Comparison of ENCODE assay signal across 28 mouse cellular contexts in genomic region chr16:11848990-11849658, GRCm38 (mm10).
DNase-seq lines count a peak whose midpoint lies in the region; ATAC-seq and TF ChIP-seq lines count a peak whose summit lies in the region.
"Had no signal": no experiment of that assay in that cellular context is flagged by ENCODE, and none has a peak within 500 bp of the region (broad histone marks: within the 10 kb centered on the region; RNA-seq: fewer than 3 reads in every experiment).

No protein-coding gene starts in this region.

- peak; percentile 8 for DNase-seq in kidney, postnatal 0 days (ENCODE audit: low spot score)
- DNase-seq in kidney, postnatal 4 days: no peak
- DNase-seq in neural tube, embryonic 11.5 days (ENCODE audit: low spot score): peak; percentile 6
- no peak for DNase-seq in left cerebral cortex, postnatal 25 days (ENCODE audit: low spot score in 2 of 2)
- DNase-seq: adrenal gland, adult 8-10 months; adrenal gland, postnatal 14 days; adrenal gland, postnatal 36 days; B cell, adult 2 months; cerebellum, adult 18-20 months; cerebellum, adult 8-10 months; cerebellum, adult 9-11 months; cerebellum, postnatal 14 days; cerebellum, postnatal 36 days; embryo, embryonic 11 days had no signal

- H3K4me3 ChIP-seq in kidney, postnatal 0 days (replicated peaks; ENCODE audit: low read depth, low read length): no peak overlapping the region
- H3K4me3 ChIP-seq in neural tube, embryonic 11.5 days (ENCODE audit: low read depth, low read length): no peak overlapping the region
- H3K4me3 ChIP-seq in neural tube, embryonic 15.5 days (replicated peaks): no peak overlapping the region
- no peak overlapping the region for H3K4me3 ChIP-seq in intestine, embryonic 16.5 days (ENCODE audit: low read length)
- no peak overlapping the region for H3K4me3 ChIP-seq in forebrain, embryonic 15.5 days
- H3K4me3 ChIP-seq: embryonic facial prominence, embryonic 13.5 days; embryonic facial prominence, embryonic 15.5 days; erythroblast, embryonic 14.5 days; forebrain, embryonic 10.5 days; forebrain, embryonic 12.5 days had no signal

- intact Hi-C loops in left cerebral cortex, postnatal 25 days (cut with DNase I): no loop called here

- no peaks in the 10 kb centered on the region for H3K36me3 ChIP-seq in kidney, postnatal 0 days (ENCODE audit: insufficient read depth, low read length)
- H3K36me3 ChIP-seq in neural tube, embryonic 11.5 days (ENCODE audit: control insufficient read depth, insufficient read depth, low read length): no peaks in the 10 kb centered on the region
- H3K36me3 ChIP-seq in neural tube, embryonic 15.5 days: no peaks in the 10 kb centered on the region
- H3K36me3 ChIP-seq in intestine, embryonic 16.5 days (ENCODE audit: control insufficient read depth, insufficient read depth, low read length): no peaks in the 10 kb centered on the region; the same call in 1 of the 2 replicates
- no peaks in the 10 kb centered on the region for H3K36me3 ChIP-seq in forebrain, embryonic 15.5 days
- H3K36me3 ChIP-seq: embryonic facial prominence, embryonic 13.5 days; embryonic facial prominence, embryonic 15.5 days; forebrain, embryonic 10.5 days; forebrain, embryonic 12.5 days had no signal

- no peak for TF ChIP-seq CTCF in kidney, postnatal 0 days (IDR thresholded peaks at IDR 0.05; ENCODE audit: low read depth)

- no peak for ATAC-seq in kidney, postnatal 0 days (replicated peaks; ENCODE audit: low FRiP score, low read depth)
- ATAC-seq in neural tube, embryonic 11.5 days (ENCODE audit: insufficient read depth, low FRiP score, low TSS enrichment): no peak
- ATAC-seq in neural tube, embryonic 15.5 days (ENCODE audit: low FRiP score): no peak
- ATAC-seq in intestine, embryonic 16.5 days: peak; percentile 95
- no peak for ATAC-seq in forebrain, embryonic 15.5 days (replicated peaks)
- ATAC-seq: activated CD4-positive, CD25-positive, alpha-beta regulatory T cell, adult 4 months; CD4-positive, CD25-positive, alpha-beta regulatory T cell, adult 4 months; forebrain, embryonic 14.5 days; Patski had no signal

- H3K27me3 ChIP-seq in kidney, postnatal 0 days (ENCODE audit: insufficient read depth, low read length): no peaks in the 10 kb centered on the region
- no peaks in the 10 kb centered on the region for H3K27me3 ChIP-seq in neural tube, embryonic 11.5 days (ENCODE audit: control insufficient read depth, insufficient read depth, low read length)
- no peaks in the 10 kb centered on the region for H3K27me3 ChIP-seq in neural tube, embryonic 15.5 days (replicated peaks)
- H3K27me3 ChIP-seq in intestine, embryonic 16.5 days (replicated peaks; ENCODE audit: control insufficient read depth, insufficient read depth, low read length): no peaks in the 10 kb centered on the region
- no peaks in the 10 kb centered on the region for H3K27me3 ChIP-seq in forebrain, embryonic 15.5 days
- H3K27me3 ChIP-seq: CH12.LX; embryonic facial prominence, embryonic 13.5 days; embryonic facial prominence, embryonic 15.5 days; forebrain, embryonic 12.5 days; Patski had no signal

- no peak overlapping the region for H3K4me2 ChIP-seq in kidney, postnatal 0 days (ENCODE audit: low read length)
- H3K4me2 ChIP-seq in neural tube, embryonic 11.5 days (ENCODE audit: low read depth): no peak overlapping the region
- H3K4me2 ChIP-seq in neural tube, embryonic 15.5 days: no peak overlapping the region
- no peak overlapping the region for H3K4me2 ChIP-seq in intestine, embryonic 16.5 days (ENCODE audit: low read depth, low read length)
- H3K4me2 ChIP-seq in forebrain, embryonic 15.5 days (replicated peaks): no peak overlapping the region
- H3K4me2 ChIP-seq: embryonic facial prominence, embryonic 13.5 days; embryonic facial prominence, embryonic 15.5 days; forebrain, embryonic 12.5 days had no signal

- no peaks in the 10 kb centered on the region for H3K9me3 ChIP-seq in kidney, postnatal 0 days (replicated peaks; ENCODE audit: low read length)
- no peaks in the 10 kb centered on the region for H3K9me3 ChIP-seq in neural tube, embryonic 11.5 days (ENCODE audit: control insufficient read depth, low read length)
- H3K9me3 ChIP-seq in neural tube, embryonic 15.5 days (replicated peaks): no peaks in the 10 kb centered on the region
- H3K9me3 ChIP-seq in intestine, embryonic 16.5 days (ENCODE audit: control insufficient read depth, low read length): no peaks in the 10 kb centered on the region
- H3K9me3 ChIP-seq in forebrain, embryonic 15.5 days: no peaks in the 10 kb centered on the region
- H3K9me3 ChIP-seq: embryonic facial prominence, embryonic 13.5 days; embryonic facial prominence, embryonic 15.5 days; forebrain, embryonic 10.5 days; G1E had no signal

- H3K27ac ChIP-seq in kidney, postnatal 0 days: no peak overlapping the region
- H3K27ac ChIP-seq in neural tube, embryonic 11.5 days (ENCODE audit: low read depth, low read length): no peak overlapping the region
- H3K27ac ChIP-seq in neural tube, embryonic 15.5 days (replicated peaks): no peak overlapping the region
- peak overlapping the region; percentile 29; the same call in 1 of the 2 replicates for H3K27ac ChIP-seq in intestine, embryonic 16.5 days (ENCODE audit: low read length)
- no peak overlapping the region for H3K27ac ChIP-seq in forebrain, embryonic 15.5 days (replicated peaks)
- H3K27ac ChIP-seq: embryonic facial prominence, embryonic 13.5 days; embryonic facial prominence, embryonic 15.5 days; forebrain, embryonic 10.5 days; forebrain, embryonic 12.5 days had no signal

- H3K4me1 ChIP-seq in kidney, postnatal 0 days (replicated peaks; ENCODE audit: insufficient read depth, low read length): no peaks in the 10 kb centered on the region
- no peaks in the 10 kb centered on the region for H3K4me1 ChIP-seq in neural tube, embryonic 11.5 days (ENCODE audit: control insufficient read depth, insufficient read depth, low read length)
- peaks cover 9% of the 10 kb centered on the region; the same call in 1 of the 2 replicates for H3K4me1 ChIP-seq in neural tube, embryonic 15.5 days
- H3K4me1 ChIP-seq in intestine, embryonic 16.5 days (ENCODE audit: control insufficient read depth, insufficient read depth, low read length): peaks cover 5% of the 10 kb centered on the region
- H3K4me1 ChIP-seq in forebrain, embryonic 15.5 days: peaks cover 19% of the 10 kb centered on the region
- H3K4me1 ChIP-seq: embryonic facial prominence, embryonic 13.5 days; embryonic facial prominence, embryonic 15.5 days; forebrain, embryonic 10.5 days; forebrain, embryonic 12.5 days had no signal

- no peak overlapping the region for H3K9ac ChIP-seq in kidney, postnatal 0 days (ENCODE audit: low read depth, low read length)
- H3K9ac ChIP-seq in neural tube, embryonic 11.5 days (ENCODE audit: low read length): no peak overlapping the region
- H3K9ac ChIP-seq in neural tube, embryonic 15.5 days (replicated peaks): no peak overlapping the region
- no peak overlapping the region for H3K9ac ChIP-seq in intestine, embryonic 16.5 days (ENCODE audit: low read depth, low read length)
- H3K9ac ChIP-seq in forebrain, embryonic 15.5 days (replicated peaks): no peak overlapping the region
- H3K9ac ChIP-seq: embryonic facial prominence, embryonic 13.5 days; embryonic facial prominence, embryonic 15.5 days; forebrain, embryonic 12.5 days had no signal

- 56% methylated on average over 5 of the region's 5 CpGs for WGBS in kidney, postnatal 0 days
- WGBS in neural tube, embryonic 11.5 days: 85% methylated on average over 5 of the region's 5 CpGs
- 86% methylated on average over 5 of the region's 5 CpGs for WGBS in neural tube, embryonic 15.5 days
- 50% methylated on average over 5 of the region's 5 CpGs for WGBS in intestine, embryonic 16.5 days
- 85% methylated on average over 5 of the region's 5 CpGs for WGBS in forebrain, embryonic 15.5 days

Comparison
In these comparisons a context has a peak if more than half of its experiments do, and no peak if none do; other contexts are left out.
1. DNase-seq: peak in kidney, postnatal 0 days (single experiment) and neural tube, embryonic 11.5 days (single experiment); none in kidney, postnatal 4 days (0 of 2) and left cerebral cortex, postnatal 25 days (0 of 2).